In genomic region chr17:15379741-15380526, GRCm38 (mm10) we compare ENCODE assay signal across 8 mouse cellular contexts. TPM values are rescaled to one million over a fixed set of nuclear protein-coding genes. Genes with fewer than 3 reads are reported as not detected.
A peak's percentile ranks its signal among the peaks of the same experiment; 100 is the strongest.
DNase-seq lines count a peak whose midpoint lies in the region; ATAC-seq and TF ChIP-seq lines count a peak whose summit lies in the region.

No protein-coding gene starts in this region.

- no peak overlapping the region for H3K4me3 ChIP-seq in CH12.LX (replicated peaks in 1 of 3; ENCODE audit: low read depth in 2 of 3, low read length in 2 of 3, poor library complexity in 1 of 3)
- H3K4me3 ChIP-seq in liver, embryonic 15.5 days (replicated peaks): peak overlapping the region; percentile 42

- H3K27me3 ChIP-seq in CH12.LX (replicated peaks): peaks cover 73% of the 10 kb centered on the region
- peaks cover 93% of the 10 kb centered on the region for H3K27me3 ChIP-seq in liver, embryonic 15.5 days

- WGBS in liver, embryonic 15.5 days (ENCODE audit: insufficient replicate concordance): 13% methylated on average over 17 of the region's 17 CpGs

- no peak overlapping the region for H3K9ac ChIP-seq in CH12.LX (ENCODE audit: insufficient read depth, low read depth)
- H3K9ac ChIP-seq in liver, embryonic 15.5 days: no peak overlapping the region; the same call in 1 of the 2 replicates

- in situ Hi-C loops in CH12.LX (cut with MboI; ENCODE audit: low pct_ligation_motif_present, low pct_unique_long_range_greater_than_20kb, low sequenced_read_pairs): no loop called here

- peak overlapping the region; percentile 56 for H3K4me2 ChIP-seq in CH12.LX (ENCODE audit: insufficient read depth, low read depth, poor library complexity, severe bottlenecking)
- H3K4me2 ChIP-seq in liver, embryonic 15.5 days: peak overlapping the region; percentile 56

- DNase-seq in embryo, embryonic 10.5 days (ENCODE audit: low spot score): peak; percentile 36
- no peak for DNase-seq in embryo, embryonic 11 days
- no peak for DNase-seq in CH12.LX (ENCODE audit: extremely low read depth)
- DNase-seq in gonadal fat pad, adult 2 months (ENCODE audit: low read depth): peak; percentile 60
- DNase-seq in adrenal gland, adult 2 months: no peak
- DNase-seq in frontal cortex, adult 2 months (ENCODE audit: extremely low spot score in 1 of 2, low spot score in 1 of 2): no peak

- TF ChIP-seq CTCF in CH12.LX (conservative IDR thresholded peaks at IDR 0.05 in 1 of 2, IDR thresholded peaks at IDR 0.05 in 1 of 2; ENCODE audit: low read depth in 2 of 2, low read length in 2 of 2): no peak

- no peaks in the 10 kb centered on the region for H3K36me3 ChIP-seq in CH12.LX (replicated peaks in 1 of 2; ENCODE audit: control insufficient read depth in 1 of 2, insufficient read depth in 1 of 2, low read length in 1 of 2)
- H3K36me3 ChIP-seq in liver, embryonic 15.5 days (replicated peaks): no peaks in the 10 kb centered on the region

- H3K4me1 ChIP-seq in CH12.LX (ENCODE audit: control insufficient read depth in 1 of 2, insufficient read depth in 2 of 2): peaks cover 6 to 12% of the 10 kb centered on the region in 2 experiments; a peak in 3 of 4 replicates
- H3K4me1 ChIP-seq in liver, embryonic 15.5 days (replicated peaks): peaks cover 4% of the 10 kb centered on the region; the same call in 1 of the 2 replicates

- H3K27ac ChIP-seq in CH12.LX (ENCODE audit: insufficient read depth, low read depth): no peak overlapping the region
- no peak overlapping the region for H3K27ac ChIP-seq in liver, embryonic 15.5 days (replicated peaks)

- no peaks in the 10 kb centered on the region for H3K79me2 ChIP-seq in CH12.LX (replicated peaks; ENCODE audit: control insufficient read depth, extremely low read depth, insufficient read depth, poor library complexity, severe bottlenecking)

- TF ChIP-seq RAD21 in CH12.LX (IDR thresholded peaks at IDR 0.05; ENCODE audit: low read depth, low read length): no peak

- TF ChIP-seq POLR2A in CH12.LX (IDR thresholded peaks at IDR 0.05; ENCODE audit: low read depth, low read length): no peak

- dilution Hi-C loops in CH12.LX (cut with MboI; ENCODE audit: extremely low pct_ligation_motif_present, extremely low pct_unique_long_range_greater_than_20kb, low sequenced_read_pairs): no loop called here

- H3K9me3 ChIP-seq in CH12.LX (replicated peaks; ENCODE audit: low read length): no peaks in the 10 kb centered on the region
- no peaks in the 10 kb centered on the region for H3K9me3 ChIP-seq in liver, embryonic 15.5 days (replicated peaks)

- no peak for TF ChIP-seq EP300 in CH12.LX (IDR thresholded peaks at IDR 0.05; ENCODE audit: low read length)

- no peak for ATAC-seq in liver, embryonic 15.5 days (ENCODE audit: insufficient read depth)
- ATAC-seq in monocyte, adult 5-6 weeks (replicated peaks; ENCODE audit: insufficient number of reproducible peaks, low FRiP score, low TSS enrichment, poor library complexity, severe bottlenecking): no peak

TF ChIP-seq in CH12.LX, 34 proteins besides CTCF, POLR2A, EP300 and RAD21:
- no peak for TF ChIP-seq UBTF (IDR thresholded peaks at IDR 0.05; ENCODE audit: low read depth, low read length)
- TF ChIP-seq KAT2A (IDR thresholded peaks at IDR 0.05; ENCODE audit: insufficient replicate concordance, low read length): no peak
- no peak for TF ChIP-seq NELFE (IDR thresholded peaks at IDR 0.05; ENCODE audit: low read depth, low read length)
- TF ChIP-seq ZC3H11A (IDR thresholded peaks at IDR 0.05; ENCODE audit: low read depth, low read length): no peak
- TF ChIP-seq TBP (conservative IDR thresholded peaks at IDR 0.05; ENCODE audit: low read depth, low read length): no peak
- no peak for TF ChIP-seq ZNF384 (IDR thresholded peaks at IDR 0.05; ENCODE audit: low read depth, low read length)
- TF ChIP-seq ETS1 (conservative IDR thresholded peaks at IDR 0.05; ENCODE audit: low read depth, low read length): no peak
- no peak for TF ChIP-seq E2F4 (IDR thresholded peaks at IDR 0.05; ENCODE audit: insufficient replicate concordance, low read depth, low read length)
- no peak for TF ChIP-seq MAX (IDR thresholded peaks at IDR 0.05; ENCODE audit: low read length)
- no peak for TF ChIP-seq MXI1 (IDR thresholded peaks at IDR 0.05; ENCODE audit: low read depth, low read length)
- TF ChIP-seq ELF1 (IDR thresholded peaks at IDR 0.05; ENCODE audit: low read depth, low read length): no peak
- TF ChIP-seq CHD1 (IDR thresholded peaks at IDR 0.05; ENCODE audit: low read depth, low read length): no peak
- TF ChIP-seq PAX5 (IDR thresholded peaks at IDR 0.05; ENCODE audit: low read length): no peak
- TF ChIP-seq USF2 (conservative IDR thresholded peaks at IDR 0.05; ENCODE audit: low read depth, low read length): no peak
- no peak for TF ChIP-seq MYC (IDR thresholded peaks at IDR 0.05; ENCODE audit: low read depth, low read length)
- no peak for TF ChIP-seq SMC3 (IDR thresholded peaks at IDR 0.05; ENCODE audit: low read depth, low read length)
- no peak for TF ChIP-seq IRF4 (IDR thresholded peaks at IDR 0.05; ENCODE audit: low read depth, low read length)
TF ChIP-seq in CH12.LX: peak in this region for 0.

RNA-seq across cellular contexts. Expression of gene Dll1, which starts 3.3 kb away (rescaled TPM):
- total RNA-seq in CH12.LX (2012; rRNA removed) (0.25 TPM in 1 of 2 replicates, not detected in the other), CH12.LX (2014; rRNA removed) (0.52 and 0.68 TPM in 2 replicates)
- polyA plus RNA-seq in CH12.LX (2012; ENCODE audit: insufficient read length, low read depth): 0.14 and 0.29 TPM in 2 replicates
- polyA plus RNA-seq in gonadal fat pad, adult 2 months (2012; rRNA removed): 12.0 and 17.0 TPM in 2 replicates
- polyA plus RNA-seq in liver, embryonic 15.5 days (2015; fragmentation: Nextera tagmentation; extraction: Ambion mirVana): 1.1 and 1.5 TPM in 2 replicates
- total RNA-seq in monocyte, adult 5-6 weeks (2017): 0.19 to 1.4 TPM in 2 of 3 replicates, not detected in the other
- 1 to 10 TPM; 4.2 to 4.6 TPM for total RNA-seq in adrenal gland, adult 2 months (2021)
- 9.8 and 12.6 TPM in 2 replicates for polyA plus RNA-seq in adrenal gland, adult 2 months (2012; rRNA removed)
- 13.9 and 14.7 TPM in 2 replicates for polyA plus RNA-seq in frontal cortex, adult 2 months (2012; rRNA removed)

RNA-seq across cellular contexts. Expression of gene Fam120b, which starts 16.1 kb away (rescaled TPM):
- total RNA-seq in CH12.LX (2012; rRNA removed) (17.8 and 19.5 TPM in 2 replicates), CH12.LX (2014; rRNA removed) (17.2 and 18.7 TPM in 2 replicates)
- polyA plus RNA-seq in CH12.LX (2012; ENCODE audit: insufficient read length, low read depth): 14.9 and 18.1 TPM in 2 replicates
- polyA plus RNA-seq in gonadal fat pad, adult 2 months (2012; rRNA removed): 12.7 and 15.1 TPM in 2 replicates
- 6.5 and 7.1 TPM in 2 replicates for polyA plus RNA-seq in liver, embryonic 15.5 days (2015; fragmentation: Nextera tagmentation; extraction: Ambion mirVana)
- total RNA-seq in monocyte, adult 5-6 weeks (2017): 25.5 to 42.6 TPM (median 29.4 TPM) in 3 replicates
- total RNA-seq in adrenal gland, adult 2 months (2021): 10 to 100 TPM; 19.8 to 21.8 TPM
- 6.7 and 8.5 TPM in 2 replicates for polyA plus RNA-seq in adrenal gland, adult 2 months (2012; rRNA removed)
- 31.3 and 31.4 TPM in 2 replicates for polyA plus RNA-seq in frontal cortex, adult 2 months (2012; rRNA removed)

Comparison
In these comparisons a context has a peak if more than half of its experiments do, and no peak if none do; other contexts are left out.
1. DNase-seq: peak in embryo, embryonic 10.5 days (single experiment) and gonadal fat pad, adult 2 months (single experiment); none in embryo, embryonic 11 days (single experiment), CH12.LX (single experiment), adrenal gland, adult 2 months (single experiment) and frontal cortex, adult 2 months (0 of 2).